Mouse (Mus musculus): ENCODE measurements around the gene Prc1.

- no peak for TF ChIP-seq POLR2A (IDR thresholded peaks at IDR 0.05; ENCODE audit: control insufficient read depth, extremely low read depth, insufficient read depth, low read length, poor library complexity)
- TF ChIP-seq CTCF (IDR thresholded peaks at IDR 0.05; ENCODE audit: borderline replicate concordance, control insufficient read depth, extremely low read depth, insufficient read depth, low read length, poor library complexity): no peak
These were observed 12.6 kb upstream of the Prc1 start for GRCm38 (mm10) chr7:80281646-80282045.

Data from thymus, adult 2 months (tissue).